Mouse (Mus musculus): ENCODE data around the gene Ppt2. TPM values are rescaled to one million over a fixed set of nuclear protein-coding genes. Genes with fewer than 3 reads are reported as not detected.

Ppt2 gene
- total RNA-seq, 2 experiments from 2014 or later: 4.0 to 6.7 TPM

- ATAC-seq (replicated peaks; ENCODE audit: low FRiP score, poor library complexity, severe bottlenecking): no peak
Measured at GRCm38 (mm10) chr17:34567311-34567710, 61.0 kb downstream of the Ppt2 start.

Other genes starting within 250 kb of the Ppt2 start
- gene BC051142, start 229.7 kb downstream of the Ppt2 start, total RNA-seq (2015; ENCODE audit: low replicate concordance): not detected in 2 replicates
- not detected in 2 replicates for gene BC051142, start 229.7 kb downstream of the Ppt2 start, total RNA-seq (2017; ENCODE audit: low replicate concordance)
- not detected in 2 replicates for gene Btnl4, start 151.2 kb downstream of the Ppt2 start, total RNA-seq (2015; ENCODE audit: low replicate concordance)
- 0.51 TPM in 1 of 2 replicates, not detected in the other for gene Btnl4, start 151.2 kb downstream of the Ppt2 start, total RNA-seq (2017; ENCODE audit: low replicate concordance)
- gene Btnl6, start 111.2 kb downstream of the Ppt2 start, total RNA-seq (2015; ENCODE audit: low replicate concordance): not detected in 2 replicates
- 0.39 and 0.61 TPM in 2 replicates for gene Btnl6, start 111.2 kb downstream of the Ppt2 start, total RNA-seq (2017; ENCODE audit: low replicate concordance)
- under 0.01 TPM in 1 of 2 replicates, not detected in the other for gene Notch4, start 64.2 kb downstream of the Ppt2 start, total RNA-seq (2015; ENCODE audit: low replicate concordance)
- not detected in 2 replicates for gene Notch4, start 64.2 kb downstream of the Ppt2 start, total RNA-seq (2017; ENCODE audit: low replicate concordance)
- gene Gpsm3, start 38.7 kb downstream of the Ppt2 start, total RNA-seq (2015; ENCODE audit: low replicate concordance): 21.8 and 24.1 TPM in 2 replicates
- 4.9 and 22.2 TPM in 2 replicates for gene Gpsm3, start 38.7 kb downstream of the Ppt2 start, total RNA-seq (2017; ENCODE audit: low replicate concordance)
- gene Pbx2, start 37.2 kb downstream of the Ppt2 start, total RNA-seq (2015; ENCODE audit: low replicate concordance): 8.3 and 9.2 TPM in 2 replicates
- gene Pbx2, start 37.2 kb downstream of the Ppt2 start, total RNA-seq (2017; ENCODE audit: low replicate concordance): 8.7 and 19.7 TPM in 2 replicates
- gene Ager, start 30.6 kb downstream of the Ppt2 start, total RNA-seq (2015; ENCODE audit: low replicate concordance): 0.84 and 1.1 TPM in 2 replicates
- gene Ager, start 30.6 kb downstream of the Ppt2 start, total RNA-seq (2017; ENCODE audit: low replicate concordance): 1.7 TPM in 1 of 2 replicates, not detected in the other
- 39.4 and 63.8 TPM in 2 replicates for gene Rnf5, start 24.8 kb downstream of the Ppt2 start, total RNA-seq (2015; ENCODE audit: low replicate concordance)
- gene Rnf5, start 24.8 kb downstream of the Ppt2 start, total RNA-seq (2017; ENCODE audit: low replicate concordance): 16.6 and 24.9 TPM in 2 replicates
- gene Agpat1, start 24.2 kb downstream of the Ppt2 start, total RNA-seq (2015; ENCODE audit: low replicate concordance): 12.6 and 17.3 TPM in 2 replicates
- 8.0 and 10.3 TPM in 2 replicates for gene Agpat1, start 24.2 kb downstream of the Ppt2 start, total RNA-seq (2017; ENCODE audit: low replicate concordance)
- gene Egfl8, start 12.5 kb downstream of the Ppt2 start, total RNA-seq (2015; ENCODE audit: low replicate concordance): 3.2 TPM in 1 of 2 replicates, not detected in the other
- gene Egfl8, start 12.5 kb downstream of the Ppt2 start, total RNA-seq (2017; ENCODE audit: low replicate concordance): not detected in 2 replicates
- not detected in 2 replicates for gene Prrt1, start 1.0 kb upstream of the Ppt2 start, total RNA-seq (2015; ENCODE audit: low replicate concordance)
- not detected in 2 replicates for gene Prrt1, start 1.0 kb upstream of the Ppt2 start, total RNA-seq (2017; ENCODE audit: low replicate concordance)
- gene Fkbpl, start 16.3 kb upstream of the Ppt2 start, total RNA-seq (2015; ENCODE audit: low replicate concordance): 2.5 TPM in 1 of 2 replicates, not detected in the other
- gene Fkbpl, start 16.3 kb upstream of the Ppt2 start, total RNA-seq (2017; ENCODE audit: low replicate concordance): 2.6 and 4.9 TPM in 2 replicates
- 5.4 and 8.3 TPM in 2 replicates for gene Atf6b, start 18.6 kb upstream of the Ppt2 start, total RNA-seq (2015; ENCODE audit: low replicate concordance)
- 2.6 and 5.0 TPM in 2 replicates for gene Atf6b, start 18.6 kb upstream of the Ppt2 start, total RNA-seq (2017; ENCODE audit: low replicate concordance)
- gene Tnxb, start 42.0 kb upstream of the Ppt2 start, total RNA-seq (2015; ENCODE audit: low replicate concordance): not detected in 2 replicates
- gene Tnxb, start 42.0 kb upstream of the Ppt2 start, total RNA-seq (2017; ENCODE audit: low replicate concordance): not detected in 2 replicates
- 0.36 TPM in 1 of 2 replicates, not detected in the other for gene C4b, start 115.4 kb upstream of the Ppt2 start, total RNA-seq (2015; ENCODE audit: low replicate concordance)
- gene C4b, start 115.4 kb upstream of the Ppt2 start, total RNA-seq (2017; ENCODE audit: low replicate concordance): under 0.01 and 2.1 TPM in 2 replicates
- gene Cyp21a1, start 176.1 kb upstream of the Ppt2 start, total RNA-seq (2015; ENCODE audit: low replicate concordance): not detected in 2 replicates
- gene Cyp21a1, start 176.1 kb upstream of the Ppt2 start, total RNA-seq (2017; ENCODE audit: low replicate concordance): not detected in 2 replicates
- gene Stk19, start 208.4 kb upstream of the Ppt2 start, total RNA-seq (2015; ENCODE audit: low replicate concordance): 12.6 and 18.0 TPM in 2 replicates
- gene Stk19, start 208.4 kb upstream of the Ppt2 start, total RNA-seq (2017; ENCODE audit: low replicate concordance): 20.5 and 22.2 TPM in 2 replicates
- 49.4 and 52.0 TPM in 2 replicates for gene Dxo, start 208.5 kb upstream of the Ppt2 start, total RNA-seq (2015; ENCODE audit: low replicate concordance)
- 13.4 and 26.7 TPM in 2 replicates for gene Dxo, start 208.5 kb upstream of the Ppt2 start, total RNA-seq (2017; ENCODE audit: low replicate concordance)
- 11.3 and 25.6 TPM in 2 replicates for gene Skiv2l, start 221.7 kb upstream of the Ppt2 start, total RNA-seq (2015; ENCODE audit: low replicate concordance)
- 48.5 and 60.0 TPM in 2 replicates for gene Skiv2l, start 221.7 kb upstream of the Ppt2 start, total RNA-seq (2017; ENCODE audit: low replicate concordance)
- 31.9 and 52.3 TPM in 2 replicates for gene Nelfe, start 221.9 kb upstream of the Ppt2 start, total RNA-seq (2015; ENCODE audit: low replicate concordance)
- 18.5 and 30.7 TPM in 2 replicates for gene Nelfe, start 221.9 kb upstream of the Ppt2 start, total RNA-seq (2017; ENCODE audit: low replicate concordance)
- gene Cfb, start 234.0 kb upstream of the Ppt2 start, total RNA-seq (2015; ENCODE audit: low replicate concordance): 9.2 TPM in 1 of 2 replicates, not detected in the other
- not detected in 2 replicates for gene Cfb, start 234.0 kb upstream of the Ppt2 start, total RNA-seq (2017; ENCODE audit: low replicate concordance)